Mouse (Mus musculus): ENCODE measurements around the gene Polr3a. TPM values are rescaled to one million over a fixed set of nuclear protein-coding genes. Genes with fewer than 3 reads are reported as not detected.
"Not testable (repeated sequence)": the region's sequence is repeated elsewhere in the genome, so short reads cannot be mapped to it uniquely, and the experiment has no call there.

The Polr3a gene
- total RNA-seq, 1 experiment from 2014 or later = 19.0 TPM

DNA sequence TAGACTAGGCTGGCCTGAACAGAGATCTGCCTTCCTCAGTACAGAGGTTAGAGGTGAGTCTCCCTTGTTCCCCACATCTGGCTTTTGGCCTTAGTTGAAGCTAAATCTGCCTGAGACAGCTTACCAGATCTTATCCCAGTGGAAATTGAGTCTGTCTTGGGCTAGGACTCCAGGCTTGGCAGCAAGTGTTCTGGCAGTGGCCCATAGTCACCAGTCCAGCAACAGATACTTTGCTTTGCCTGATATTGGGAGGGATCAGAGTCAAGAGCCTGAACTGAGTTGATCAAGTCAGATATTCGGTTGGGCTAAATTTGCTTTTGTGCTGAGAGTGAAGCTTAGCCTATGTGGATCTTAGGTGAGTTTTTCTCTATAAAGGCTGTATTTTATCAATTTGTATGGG is 9.6 kb upstream of the Polr3a start:
- ATAC-seq (replicated peaks; ENCODE audit: low read depth, poor library complexity, severe bottlenecking) = no peak

DNA sequence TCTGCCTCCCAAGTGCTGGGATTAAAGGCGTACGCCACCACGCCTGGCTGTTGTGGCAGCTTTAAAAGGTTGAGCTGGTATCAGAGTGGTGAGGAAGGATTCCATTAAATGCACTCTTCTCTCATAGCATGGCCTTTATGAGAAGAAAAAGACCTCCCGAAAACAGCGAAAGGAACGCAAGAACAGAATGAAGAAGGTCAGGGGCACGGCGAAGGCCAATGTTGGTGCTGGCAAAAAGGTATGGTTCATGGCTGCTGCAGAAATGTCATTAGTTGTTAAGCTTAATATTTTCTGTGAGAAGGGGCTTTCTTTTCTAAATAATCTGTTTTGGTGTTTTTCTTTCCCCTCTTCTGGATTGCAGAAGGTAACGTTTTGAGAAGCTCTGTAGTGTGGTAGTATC is 6.4 kb upstream of the Polr3a start:
- ATAC-seq (replicated peaks; ENCODE audit: low read depth, poor library complexity, severe bottlenecking) = no peak

DNA sequence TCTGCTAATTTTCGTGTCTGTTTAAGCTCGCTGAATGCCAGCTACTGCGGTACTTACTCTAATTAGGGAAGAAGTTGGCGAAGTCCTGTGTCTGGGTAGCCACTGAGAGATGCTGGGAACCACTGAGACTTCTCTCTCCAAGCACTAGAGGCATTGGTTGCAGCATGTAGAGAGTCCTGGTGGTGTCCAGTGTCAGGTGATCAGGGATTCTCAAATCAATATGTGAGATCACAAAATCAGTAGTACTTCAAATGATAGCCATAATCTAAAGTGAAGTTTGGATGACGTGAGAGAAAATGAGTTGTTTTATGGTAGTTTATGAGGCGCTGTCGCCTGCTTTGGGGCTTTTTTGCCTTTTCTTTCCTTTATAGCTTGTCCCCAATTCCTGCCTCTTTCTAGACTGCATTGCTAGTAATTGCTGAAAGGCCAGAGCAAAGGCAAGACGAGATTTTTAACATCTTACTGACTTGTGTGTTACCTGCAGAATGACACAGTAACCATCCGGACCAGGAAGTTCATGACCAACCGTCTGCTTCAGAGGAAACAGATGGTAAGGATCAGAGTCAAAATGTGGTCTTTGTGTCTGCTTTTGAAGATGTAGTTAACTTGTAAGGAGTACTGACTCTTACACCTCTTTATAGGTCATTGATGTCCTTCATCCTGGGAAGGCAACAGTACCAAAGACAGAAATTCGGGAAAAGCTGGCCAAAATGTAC is 4.6 kb upstream of the Polr3a start:
- no peak for ATAC-seq (replicated peaks; ENCODE audit: low read depth, poor library complexity, severe bottlenecking)

DNA sequence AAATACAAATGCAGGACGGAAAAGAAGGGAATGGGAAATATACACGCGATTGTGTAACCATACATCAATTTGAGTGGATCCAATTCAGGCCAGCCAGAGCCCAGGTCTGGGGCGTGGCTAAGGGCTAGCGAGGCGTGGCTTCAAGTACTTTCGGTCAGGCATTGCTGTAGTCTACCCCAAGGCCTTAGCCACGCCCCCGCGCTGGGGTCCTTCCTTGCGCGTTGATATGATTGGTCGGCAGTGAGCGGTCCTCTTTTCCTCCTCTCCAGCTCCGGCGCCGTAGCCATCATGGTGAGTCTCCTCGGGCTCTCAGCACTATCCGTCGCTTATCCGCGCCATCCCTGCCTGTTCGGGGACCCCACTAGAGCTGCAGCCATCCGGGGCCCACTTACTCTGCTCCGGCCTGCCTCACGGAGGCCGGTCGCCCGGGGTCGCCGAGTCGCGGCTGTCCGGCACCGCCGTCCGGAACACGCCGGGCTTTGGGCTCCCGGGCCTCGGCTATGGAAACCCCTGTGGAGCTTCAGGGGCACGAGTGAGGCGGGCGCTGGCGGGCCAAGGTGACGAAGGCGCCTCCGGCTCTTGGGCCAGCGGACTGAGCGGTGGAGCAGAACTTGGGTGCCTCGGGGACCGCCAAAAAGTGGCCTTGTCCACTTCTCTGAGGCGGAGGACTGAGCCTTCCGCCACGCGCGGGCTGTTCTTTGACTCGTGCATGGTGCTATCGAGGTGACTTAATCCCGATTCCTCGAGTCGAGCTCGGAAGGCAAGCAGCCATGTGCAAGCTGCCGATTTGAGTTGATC is 3.8 kb upstream of the Polr3a start:
- peak; percentile 90 for ATAC-seq (replicated peaks; ENCODE audit: low read depth, poor library complexity, severe bottlenecking)

DNA sequence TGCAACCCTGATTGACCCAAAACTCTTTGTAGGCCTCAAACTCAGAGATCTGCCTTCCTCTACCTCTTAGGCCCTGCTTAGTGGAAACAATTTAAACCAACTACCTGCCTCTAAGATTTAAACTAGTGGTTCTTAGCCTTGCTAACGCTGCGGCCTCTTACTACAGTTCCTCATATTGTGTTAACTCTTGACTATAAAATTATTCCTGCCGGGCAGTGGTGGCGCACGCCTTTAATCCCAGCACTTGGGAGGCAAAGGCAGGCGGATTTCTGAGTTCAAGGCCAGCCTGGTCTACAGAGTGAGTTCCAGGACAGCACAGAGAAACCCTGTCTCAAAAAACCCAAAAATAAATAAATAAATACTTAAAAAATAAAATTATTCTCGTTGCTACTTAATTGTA is 2.9 kb upstream of the Polr3a start:
- ATAC-seq (replicated peaks; ENCODE audit: low read depth, poor library complexity, severe bottlenecking) = not testable (repeated sequence)

DNA sequence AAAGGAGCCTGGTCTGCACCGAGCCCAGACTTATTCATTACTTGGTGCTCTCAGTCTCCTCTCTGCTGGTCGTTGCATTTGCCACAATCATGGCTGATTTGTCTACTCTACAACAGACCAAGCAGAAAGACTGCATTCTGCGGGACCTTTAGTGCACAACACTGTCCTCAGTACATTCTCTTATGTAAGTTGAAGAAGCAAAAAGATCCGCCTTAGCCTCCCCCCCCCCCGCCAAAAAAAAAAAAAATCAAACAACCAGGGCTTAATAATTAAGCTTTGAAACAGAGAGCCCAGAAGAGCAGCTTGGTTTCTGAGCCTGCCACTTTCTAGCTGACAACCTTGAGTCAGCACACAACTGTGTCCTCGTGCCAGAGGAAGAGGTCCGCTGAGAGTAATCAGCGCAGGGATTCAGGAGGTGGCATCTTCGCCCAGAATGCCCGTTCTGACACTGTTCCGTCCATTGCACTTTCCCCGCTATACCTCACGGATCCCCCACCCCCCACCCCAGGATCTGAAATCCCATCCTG is 554 bp downstream of the Polr3a start:
- peak; percentile 5; the same call in 1 of the 2 replicates for ATAC-seq (replicated peaks; ENCODE audit: low read depth, poor library complexity, severe bottlenecking)

DNA sequence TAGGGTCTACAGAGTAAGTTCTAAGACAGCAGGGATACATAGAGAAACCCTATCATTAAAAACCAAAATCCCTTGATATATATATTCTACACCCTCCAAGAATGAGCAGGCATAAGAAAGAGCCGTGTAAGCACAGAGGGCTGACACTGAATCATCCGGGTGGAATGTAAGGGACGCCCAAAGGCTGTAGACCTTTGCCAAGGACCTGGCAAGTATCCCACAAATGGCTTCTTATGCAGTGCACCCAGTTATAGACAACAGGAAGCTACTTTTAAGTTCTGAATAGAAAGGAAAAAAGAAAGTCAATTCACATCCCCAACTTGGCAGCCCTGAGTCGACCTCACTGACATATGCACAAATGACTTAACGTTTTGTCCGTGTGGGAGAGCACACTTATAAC is 18.1 kb downstream of the Polr3a start:
- ATAC-seq (replicated peaks; ENCODE audit: low read depth, poor library complexity, severe bottlenecking) = no peak

DNA sequence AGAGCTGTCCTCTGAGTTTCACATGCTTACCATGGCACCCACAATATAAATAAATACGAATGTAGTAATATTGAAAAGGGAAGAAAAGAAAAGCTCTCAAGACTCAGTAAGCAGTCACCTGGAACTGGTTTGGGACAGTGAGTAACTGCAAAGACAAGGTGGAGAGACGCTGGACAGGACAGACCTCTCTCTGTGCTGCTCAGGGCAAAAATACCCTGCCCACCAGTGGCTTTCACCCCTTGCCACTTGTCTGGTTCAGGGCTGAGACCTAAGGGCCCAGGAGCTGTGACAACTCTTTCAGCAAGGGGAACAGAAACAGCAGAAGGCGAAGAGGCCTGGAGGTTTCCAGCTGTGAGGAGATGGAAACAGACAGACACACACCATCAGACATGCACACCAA is 28.7 kb downstream of the Polr3a start:
- no peak for ATAC-seq (replicated peaks; ENCODE audit: low read depth, poor library complexity, severe bottlenecking)

DNA sequence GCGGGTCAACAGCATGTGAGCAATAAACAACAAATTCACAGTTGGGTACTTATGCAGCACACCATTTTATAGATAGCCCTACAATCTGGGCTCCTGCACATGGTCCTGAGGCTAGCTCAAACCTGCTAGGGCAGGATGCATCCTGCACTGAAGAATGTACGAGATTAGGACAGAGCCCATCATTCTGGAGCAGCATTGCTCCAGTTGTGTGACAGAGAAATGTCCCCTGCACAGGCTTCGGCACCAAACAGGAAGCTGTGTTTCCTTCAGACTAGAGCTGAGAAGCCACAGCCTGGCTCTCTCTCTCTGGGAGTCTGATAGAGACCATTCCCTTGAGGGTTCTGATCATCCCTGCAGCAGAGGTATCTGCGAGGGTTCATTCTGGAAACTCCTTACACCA is 43.3 kb downstream of the Polr3a start:
- ATAC-seq (replicated peaks; ENCODE audit: low read depth, poor library complexity, severe bottlenecking) = peak; percentile 87

Other genes starting within 250 kb of the Polr3a start
- gene Dlg5, start 241.1 kb downstream of the Polr3a start, total RNA-seq (2017) = 0.19 TPM in 1 of 2 replicates, not detected in the other
- not detected in 2 replicates for gene E330034G19Rik, start 193.8 kb downstream of the Polr3a start, total RNA-seq (2017)
- 5,130 and 6,073 TPM in 2 replicates for gene Rps24, start 67 bp upstream of the Polr3a start, total RNA-seq (2017)

Measured in common myeloid progenitor, adult 5-6 weeks (primary cell).